Mouse (Mus musculus): ENCODE measurements around the gene Timm8b. TPM values are rescaled to one million over a fixed set of nuclear protein-coding genes. Genes with fewer than 3 reads are reported as not detected.

Gene Timm8b
- polyA plus RNA-seq, 1 experiment from 2014 or later = 483 TPM

DNA sequence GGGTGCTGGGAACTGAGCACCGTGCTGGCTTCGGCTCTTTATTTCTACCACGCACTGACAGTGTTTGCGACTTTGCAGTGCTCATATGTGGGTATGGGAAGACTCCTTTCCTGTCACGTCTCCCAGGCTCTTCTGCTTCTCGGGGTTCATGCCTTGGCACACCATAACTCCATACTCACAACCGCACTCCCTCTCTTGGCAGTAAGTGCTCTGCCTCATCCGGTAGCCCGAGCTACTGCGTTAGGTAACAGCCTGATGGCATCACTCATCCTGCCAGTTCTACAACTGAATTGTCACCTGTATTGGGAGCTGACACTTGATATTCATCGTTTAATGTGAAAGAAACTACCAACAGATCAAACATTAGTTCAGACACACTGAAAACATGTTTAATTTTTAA is 30.6 kb downstream of the Timm8b start:
- H3K36me3 ChIP-seq (ENCODE audit: insufficient read depth, low read length) = peaks cover 20% of the 10 kb centered on the region; the same call in 1 of the 2 replicates

DNA sequence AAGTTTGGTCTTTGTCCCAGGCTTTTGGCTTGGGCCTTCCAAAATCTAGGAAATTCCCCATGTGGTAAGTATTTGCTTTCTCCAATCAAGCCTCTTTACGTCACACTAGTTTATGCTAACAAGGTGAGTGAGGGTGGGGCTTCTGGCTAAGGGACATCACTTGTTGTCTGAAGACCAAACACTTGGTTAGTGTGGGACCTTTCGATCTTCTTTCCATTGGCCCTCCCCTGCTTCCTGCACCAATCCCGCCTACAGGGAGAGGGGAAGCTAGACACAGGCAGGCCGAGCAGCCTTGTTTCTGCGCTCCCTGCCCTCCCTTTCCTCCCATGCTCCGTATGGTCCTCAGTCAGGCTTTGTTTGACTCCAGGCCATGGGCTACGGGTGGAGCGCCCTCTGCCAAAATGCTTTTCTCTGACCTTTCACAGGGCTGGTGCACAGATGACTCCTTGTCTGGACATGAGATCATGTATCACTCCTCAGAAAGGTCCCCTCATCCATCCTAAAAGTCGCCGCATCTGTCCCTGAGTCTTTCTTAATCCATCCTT is 43.2 kb downstream of the Timm8b start:
- no peak overlapping the region for H3K27ac ChIP-seq
- no peaks in the 10 kb centered on the region for H3K4me1 ChIP-seq (replicated peaks; ENCODE audit: insufficient read depth, low read length)
- no peaks in the 10 kb centered on the region for H3K27me3 ChIP-seq (ENCODE audit: insufficient read depth, low read length)
- H3K9me3 ChIP-seq (replicated peaks; ENCODE audit: low read length) = no peaks in the 10 kb centered on the region
- H3K4me2 ChIP-seq (ENCODE audit: low read length) = no peak overlapping the region
- no peak for DNase-seq (ENCODE audit: low spot score)
- no peak overlapping the region for H3K4me3 ChIP-seq (replicated peaks; ENCODE audit: low read depth, low read length)
- no peak overlapping the region for H3K9ac ChIP-seq (ENCODE audit: low read depth, low read length)
- WGBS = 78% methylated on average over 10 of the region's 10 CpGs
- no peak for ATAC-seq (replicated peaks; ENCODE audit: low FRiP score, low read depth)
- no peak for TF ChIP-seq CTCF (IDR thresholded peaks at IDR 0.05; ENCODE audit: low read depth)
- H3K36me3 ChIP-seq (ENCODE audit: insufficient read depth, low read length) = peaks cover 71% of the 10 kb centered on the region

More for the DNA sequence above, 30.6 kb downstream of the Timm8b start:
- Histone ChIP-seq H3K9me3 (replicated peaks; ENCODE audit: low read length) (no peaks in the 10 kb centered on the region), H3K9ac (ENCODE audit: low read depth, low read length) (no peak overlapping the region), H3K27me3 (ENCODE audit: insufficient read depth, low read length) (no peaks in the 10 kb centered on the region), H3K4me2 (ENCODE audit: low read length) (no peak overlapping the region), H3K4me1 (replicated peaks; ENCODE audit: insufficient read depth, low read length) (no peaks in the 10 kb centered on the region), H3K27ac (no peak overlapping the region), H3K4me3 (replicated peaks; ENCODE audit: low read depth, low read length) (no peak overlapping the region)
- DNase-seq (ENCODE audit: low spot score) (no peak), ATAC-seq (replicated peaks; ENCODE audit: low FRiP score, low read depth) (no peak)
- WGBS = 95% methylated on average over 11 of the region's 11 CpGs
- TF ChIP-seq CTCF (IDR thresholded peaks at IDR 0.05; ENCODE audit: low read depth) = no peak

DNA sequence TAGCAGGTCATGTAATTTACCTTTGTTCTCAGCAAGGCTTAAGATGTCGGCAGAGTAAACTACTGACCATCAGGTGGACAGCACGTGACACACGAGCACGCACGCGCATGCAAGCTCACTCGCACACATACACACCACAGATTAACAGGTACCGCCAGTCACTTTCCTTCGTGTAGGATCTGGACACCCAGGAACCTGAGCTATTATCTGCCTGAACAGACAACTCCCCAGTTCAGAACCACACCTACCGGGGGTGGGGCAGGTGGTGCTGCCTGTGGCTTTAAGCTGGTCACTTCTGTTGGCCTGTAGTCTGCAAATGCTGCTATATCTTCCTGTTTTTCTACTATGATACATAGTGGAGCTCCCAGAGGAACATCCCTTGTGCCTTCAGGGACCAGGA is 46.8 kb downstream of the Timm8b start:
- no peak overlapping the region for H3K4me2 ChIP-seq (ENCODE audit: low read length)
- no peak for TF ChIP-seq CTCF (IDR thresholded peaks at IDR 0.05; ENCODE audit: low read depth)
- H3K4me3 ChIP-seq (replicated peaks; ENCODE audit: low read depth, low read length) = no peak overlapping the region
- H3K9me3 ChIP-seq (replicated peaks; ENCODE audit: low read length) = no peaks in the 10 kb centered on the region
- no peak overlapping the region for H3K9ac ChIP-seq (ENCODE audit: low read depth, low read length)
- peaks cover 60% of the 10 kb centered on the region for H3K36me3 ChIP-seq (ENCODE audit: insufficient read depth, low read length)
- 96% methylated on average over 10 of the region's 10 CpGs for WGBS
- H3K4me1 ChIP-seq (replicated peaks; ENCODE audit: insufficient read depth, low read length) = no peaks in the 10 kb centered on the region
- ATAC-seq (replicated peaks; ENCODE audit: low FRiP score, low read depth) (no peak), DNase-seq (ENCODE audit: low spot score) (no peak)
- H3K27ac ChIP-seq = no peak overlapping the region
- H3K27me3 ChIP-seq (ENCODE audit: insufficient read depth, low read length) = no peaks in the 10 kb centered on the region

Other genes starting within 250 kb of the Timm8b start
- gene Plet1, start 109.4 kb upstream of the Timm8b start, polyA plus RNA-seq (2015; fragmentation: Nextera tagmentation; extraction: Ambion mirVana) = 53.4 and 54.5 TPM in 2 replicates
- gene Pts, start 75.2 kb upstream of the Timm8b start, polyA plus RNA-seq (2015; fragmentation: Nextera tagmentation; extraction: Ambion mirVana) = 133 and 139 TPM in 2 replicates
- 3.7 and 5.2 TPM in 2 replicates for gene Il18, start 49.1 kb upstream of the Timm8b start, polyA plus RNA-seq (2015; fragmentation: Nextera tagmentation; extraction: Ambion mirVana)
- gene Bco2, start 48.7 kb upstream of the Timm8b start, polyA plus RNA-seq (2015; fragmentation: Nextera tagmentation; extraction: Ambion mirVana) = 0.17 and 0.27 TPM in 2 replicates
- gene Tex12, start 42.6 kb upstream of the Timm8b start, polyA plus RNA-seq (2015; fragmentation: Nextera tagmentation; extraction: Ambion mirVana) = not detected in 2 replicates
- gene Sdhd, start 98 bp upstream of the Timm8b start, polyA plus RNA-seq (2015; fragmentation: Nextera tagmentation; extraction: Ambion mirVana) = 599 and 602 TPM in 2 replicates
- 5.7 and 7.1 TPM in 2 replicates for gene Pih1d2, start 13.4 kb downstream of the Timm8b start, polyA plus RNA-seq (2015; fragmentation: Nextera tagmentation; extraction: Ambion mirVana)
- gene Nkapd1, start 13.6 kb downstream of the Timm8b start, polyA plus RNA-seq (2015; fragmentation: Nextera tagmentation; extraction: Ambion mirVana) = 25.7 and 26.0 TPM in 2 replicates
- gene Dlat, start 55.9 kb downstream of the Timm8b start, polyA plus RNA-seq (2015; fragmentation: Nextera tagmentation; extraction: Ambion mirVana) = 84.6 and 86.5 TPM in 2 replicates
- gene Dixdc1, start 135.6 kb downstream of the Timm8b start, polyA plus RNA-seq (2015; fragmentation: Nextera tagmentation; extraction: Ambion mirVana) = 7.3 and 7.5 TPM in 2 replicates
- gene 2310030G06Rik, start 142.6 kb downstream of the Timm8b start, polyA plus RNA-seq (2015; fragmentation: Nextera tagmentation; extraction: Ambion mirVana) = 26.8 and 27.1 TPM in 2 replicates
- gene Cryab, start 147.4 kb downstream of the Timm8b start, polyA plus RNA-seq (2015; fragmentation: Nextera tagmentation; extraction: Ambion mirVana) = 198 and 233 TPM in 2 replicates
- 5.5 and 7.4 TPM in 2 replicates for gene Hspb2, start 148.4 kb downstream of the Timm8b start, polyA plus RNA-seq (2015; fragmentation: Nextera tagmentation; extraction: Ambion mirVana)
- gene Fdxacb1, start 164.3 kb downstream of the Timm8b start, polyA plus RNA-seq (2015; fragmentation: Nextera tagmentation; extraction: Ambion mirVana) = 7.9 and 9.3 TPM in 2 replicates
- 24.8 and 28.9 TPM in 2 replicates for gene Alg9, start 171.1 kb downstream of the Timm8b start, polyA plus RNA-seq (2015; fragmentation: Nextera tagmentation; extraction: Ambion mirVana)
- gene 1110032A03Rik, start 171.6 kb downstream of the Timm8b start, polyA plus RNA-seq (2015; fragmentation: Nextera tagmentation; extraction: Ambion mirVana) = 56.6 and 62.9 TPM in 2 replicates
- gene Ppp2r1b, start 241.4 kb downstream of the Timm8b start, polyA plus RNA-seq (2015; fragmentation: Nextera tagmentation; extraction: Ambion mirVana) = 36.6 and 43.6 TPM in 2 replicates

All from kidney, postnatal 0 days (tissue).